Mouse (Mus musculus) hindbrain, embryonic 11.5 days (tissue): ENCODE data around the gene Defb26. TPM values are rescaled to one million over a fixed set of nuclear protein-coding genes. Genes with fewer than 3 reads are reported as not detected.

Experiments used
- ATAC-seq: fragments of 200-750 bp; cut with Nextera tagmentation; 2 replicates; pipeline ENCODE4 v1.8.0; 2017; ENCODE audit warnings: mild to moderate bottlenecking, moderate TSS enrichment, moderate library complexity; ENCODE audit not compliant: low FRiP score
- DNase-seq: peaks from one replicate; pipeline ENCODE4 v3.0.0-alpha.2; 2015; ENCODE audit warnings: low spot score
- H3K27ac ChIP-seq: fragments of 300-500 bp; sonication (generic); 2 replicates; pipeline ENCODE4 v1.5.1; 2014; ENCODE audit warnings: mild to moderate bottlenecking, low read depth, low read length
- H3K27me3 ChIP-seq: fragments of 300-500 bp; sonication (generic); 2 replicates; pipeline ENCODE4 v1.6.1; 2014; ENCODE audit warnings: mild to moderate bottlenecking, low read length, moderate library complexity, mixed read lengths; ENCODE audit not compliant: control insufficient read depth, insufficient read depth
- H3K36me3 ChIP-seq: fragments of 300-500 bp; sonication (generic); 2 replicates; pipeline ENCODE4 v1.6.1; 2014; ENCODE audit warnings: mild to moderate bottlenecking, low read length, moderate library complexity, mixed read lengths; ENCODE audit not compliant: control insufficient read depth, insufficient read depth
- H3K4me1 ChIP-seq: fragments of 300-500 bp; sonication (generic); replicated peaks from 2 replicates; pipeline ENCODE4 v1.6.1; 2014; ENCODE audit warnings: low read length, mixed read lengths; ENCODE audit not compliant: control insufficient read depth, insufficient read depth
- H3K4me2 ChIP-seq: fragments of 300-500 bp; sonication (generic); replicated peaks from 2 replicates; pipeline ENCODE4 v1.6.1; 2014; ENCODE audit warnings: mild to moderate bottlenecking, low read depth, low read length
- H3K4me3 ChIP-seq: fragments of 300-500 bp; sonication (generic); 2 replicates; pipeline ENCODE4 v1.5.1; 2014; ENCODE audit warnings: low read depth, low read length
- H3K9ac ChIP-seq: fragments of 300-500 bp; sonication (generic); 2 replicates; pipeline ENCODE4 v1.6.1; 2014; ENCODE audit warnings: low read depth, low read length
- H3K9me3 ChIP-seq: fragments of 300-500 bp; sonication (generic); 2 replicates; pipeline ENCODE4 v1.6.1; 2016; ENCODE audit warnings: low read length; ENCODE audit not compliant: control insufficient read depth
- WGBS: fragments of 180-500 bp; shearing (Covaris S2); extraction: QIAGEN DNeasy Blood & Tissue Kit; methylation state at CpG from one replicate; pipeline ENCODE4 v1.1.7; 2014; 5-methylcytosine and 5-hydroxymethylcytosine counted together
- polyA plus RNA-seq: library from polyadenylated mRNA; unstranded; fragments of >200 nt; fragmentation: Nextera tagmentation; extraction: Ambion mirVana; gene quantifications from 2 replicates; pipeline ENCODE4 v1.2.1, GENCODE M21; 2014

Gene Defb26
- polyA plus RNA-seq, 1 experiment from 2014 or later: not detected

GRCm38 (mm10) chr2:152517981-152518380, 6.5 kb upstream of the Defb26 start, which contains the start of gene Defb28:
TSS of gene Defb28 (plus strand) at chr2:152518255.
- Histone ChIP-seq H3K27me3 (no peaks in the 10 kb centered on the region), H3K27ac (no peak within 1 kb of the TSS), H3K4me3 (no peak within 1 kb of the TSS), H3K4me1 (no peaks in the 10 kb centered on the region), H3K4me2 (no peak within 1 kb of the TSS), H3K9ac (no peak within 1 kb of the TSS), H3K9me3 (no peaks in the 10 kb centered on the region), H3K36me3 (no peaks in the 10 kb centered on the region)
- ATAC-seq: no peak
- DNase-seq: no peak
- 77% methylated on average over 4 of the region's 4 CpGs for WGBS

- WGBS: 84% methylated on average over 4 of the region's 4 CpGs
- no peaks in the 10 kb centered on the region for H3K27me3 ChIP-seq
- H3K36me3 ChIP-seq: no peaks in the 10 kb centered on the region
- ATAC-seq (no peak), DNase-seq (no peak)
- no peaks in the 10 kb centered on the region for H3K4me1 ChIP-seq
- H3K27ac ChIP-seq: no peak overlapping the region
- no peak overlapping the region for H3K4me3 ChIP-seq
- no peak overlapping the region for H3K4me2 ChIP-seq
- H3K9ac ChIP-seq: no peak overlapping the region
- no peaks in the 10 kb centered on the region for H3K9me3 ChIP-seq
Measured at GRCm38 (mm10) chr2:152516084-152516483, 4.6 kb upstream of the Defb26 start.

- no peak for DNase-seq
- WGBS: 89% methylated on average over 2 of the region's 2 CpGs
- H3K27ac ChIP-seq: no peak overlapping the region
Measured at GRCm38 (mm10) chr2:152503950-152504349, 7.5 kb downstream of the Defb26 start.

GRCm38 (mm10) chr2:152500863-152501229, 10.6 kb downstream of the Defb26 start:
- 82% methylated on average over 6 of the region's 6 CpGs for WGBS
- Histone ChIP-seq H3K4me2 (no peak overlapping the region), H3K9ac (no peak overlapping the region), H3K36me3 (no peaks in the 10 kb centered on the region), H3K4me3 (no peak overlapping the region), H3K4me1 (no peaks in the 10 kb centered on the region), H3K27ac (no peak overlapping the region), H3K27me3 (no peaks in the 10 kb centered on the region), H3K9me3 (no peaks in the 10 kb centered on the region)
- DNase-seq (no peak), ATAC-seq (no peak)

More at GRCm38 (mm10) chr2:152503950-152504349, 7.5 kb downstream of the Defb26 start:
- Histone ChIP-seq H3K4me2 (no peak overlapping the region), H3K36me3 (no peaks in the 10 kb centered on the region), H3K9ac (no peak overlapping the region), H3K9me3 (no peaks in the 10 kb centered on the region), H3K27me3 (no peaks in the 10 kb centered on the region), H3K4me3 (no peak overlapping the region), H3K4me1 (no peaks in the 10 kb centered on the region)
- ATAC-seq: no peak

- Histone ChIP-seq H3K36me3 (no peaks in the 10 kb centered on the region), H3K4me3 (no peak overlapping the region), H3K27ac (no peak overlapping the region), H3K4me2 (no peak overlapping the region), H3K27me3 (no peaks in the 10 kb centered on the region), H3K9ac (no peak overlapping the region), H3K9me3 (no peaks in the 10 kb centered on the region), H3K4me1 (no peaks in the 10 kb centered on the region)
- no peak for DNase-seq
- WGBS: 82% methylated on average over 7 of the region's 7 CpGs
- ATAC-seq: no peak
Measured at GRCm38 (mm10) chr2:152500204-152500862, 11.2 kb downstream of the Defb26 start.

GRCm38 (mm10) chr2:152498020-152498419, 13.5 kb downstream of the Defb26 start:
- no peaks in the 10 kb centered on the region for H3K9me3 ChIP-seq
- H3K4me1 ChIP-seq: no peaks in the 10 kb centered on the region
- ATAC-seq: no peak
- H3K36me3 ChIP-seq: no peaks in the 10 kb centered on the region
- H3K27ac ChIP-seq: no peak overlapping the region
- H3K4me3 ChIP-seq: no peak overlapping the region
- 84% methylated on average over 6 of the region's 6 CpGs for WGBS
- no peaks in the 10 kb centered on the region for H3K27me3 ChIP-seq
- no peak for DNase-seq
- no peak overlapping the region for H3K9ac ChIP-seq
- H3K4me2 ChIP-seq: no peak overlapping the region

GRCm38 (mm10) chr2:152493151-152493550, 18.3 kb downstream of the Defb26 start:
- H3K4me2 ChIP-seq: no peak overlapping the region
- H3K4me1 ChIP-seq: no peaks in the 10 kb centered on the region
- no peaks in the 10 kb centered on the region for H3K9me3 ChIP-seq
- no peak overlapping the region for H3K9ac ChIP-seq
- DNase-seq (no peak), ATAC-seq (no peak)
- H3K36me3 ChIP-seq: no peaks in the 10 kb centered on the region
- 77% methylated on average over 6 of the region's 6 CpGs for WGBS
- no peak overlapping the region for H3K27ac ChIP-seq
- no peak overlapping the region for H3K4me3 ChIP-seq
- no peaks in the 10 kb centered on the region for H3K27me3 ChIP-seq

GRCm38 (mm10) chr2:152490038-152490437, 21.5 kb downstream of the Defb26 start, which contains the start of gene Defb22:
TSS of gene Defb22 (minus strand) at chr2:152490138.
- Histone ChIP-seq H3K36me3 (no peaks in the 10 kb centered on the region), H3K9ac (no peak within 1 kb of the TSS), H3K4me2 (no peak within 1 kb of the TSS), H3K27ac (no peak within 1 kb of the TSS), H3K4me3 (no peak within 1 kb of the TSS), H3K27me3 (no peaks in the 10 kb centered on the region), H3K4me1 (no peaks in the 10 kb centered on the region), H3K9me3 (no peaks in the 10 kb centered on the region)
- ATAC-seq (no peak), DNase-seq (no peak)

GRCm38 (mm10) chr2:152487024-152487423, 24.5 kb downstream of the Defb26 start:
- 77% methylated on average over 2 of the region's 2 CpGs for WGBS
- peak; percentile 18 for DNase-seq

More at GRCm38 (mm10) chr2:152487024-152487423, 24.5 kb downstream of the Defb26 start:
- H3K4me2 ChIP-seq: no peak overlapping the region
- ATAC-seq: no peak
- no peak overlapping the region for H3K27ac ChIP-seq
- no peak overlapping the region for H3K9ac ChIP-seq
- H3K4me3 ChIP-seq: no peak overlapping the region
- no peaks in the 10 kb centered on the region for H3K9me3 ChIP-seq
- H3K27me3 ChIP-seq: no peaks in the 10 kb centered on the region
- H3K36me3 ChIP-seq: no peaks in the 10 kb centered on the region
- H3K4me1 ChIP-seq: no peaks in the 10 kb centered on the region
